Mouse (Mus musculus) gastrocnemius, postnatal 10 days (tissue): ENCODE data around the gene Tfeb. TPM values are rescaled to one million over a fixed set of nuclear protein-coding genes. Genes with fewer than 3 reads are reported as not detected.
A peak's percentile ranks its signal among the peaks of the same experiment; 100 is the strongest.

Source experiments
- DNase-seq: peaks from one replicate; pipeline ENCODE4 v3.0.0; 2021; ENCODE audit warnings: mixed read lengths
- long read RNA-seq, 2 experiments: library from polyadenylated mRNA; stranded (forward); transcript quantifications; one replicate each; pipeline ENCODE4 v2.0.0; 2021
- total RNA-seq, 2 experiments: library from RNA; stranded (reverse); gene quantifications; 2 replicates each; pipeline ENCODE4 v1.2.3; 2021

Tfeb gene
- 10 to 100 TPM; 67.9 to 70.7 TPM for total RNA-seq
- long read RNA-seq, experiment 1, transcript Tfeb-201 (8 exons, 2,296 nt): minor isoform, 6 of 115 reads
- long read RNA-seq, experiment 1, transcript Tfeb-202 (9 exons, 2,342 nt): major isoform, 71 of 115 reads
- long read RNA-seq, experiment 1, partial matches to known transcripts: 12 of 115 reads
- long read RNA-seq, experiment 1, other reads (novel, unspliced or antisense): 26 of 115 reads
- long read RNA-seq, experiment 2, transcript Tfeb-202 (9 exons, 2,342 nt): major isoform, 58 of 89 reads
- long read RNA-seq, experiment 2, transcript Tfeb-201 (8 exons, 2,296 nt): minor isoform, 8 of 89 reads
- long read RNA-seq, experiment 2, partial matches to known transcripts: 11 of 89 reads
- long read RNA-seq, experiment 2, other reads (novel, unspliced or antisense): 9 of 89 reads

GRCm38 (mm10) chr17:47736856-47737255 lies at the start of gene Tfeb:
Gene Tfeb, plus strand, starts transcription at chr17:47737030.
- DNase-seq: peak; percentile 100

DNA sequence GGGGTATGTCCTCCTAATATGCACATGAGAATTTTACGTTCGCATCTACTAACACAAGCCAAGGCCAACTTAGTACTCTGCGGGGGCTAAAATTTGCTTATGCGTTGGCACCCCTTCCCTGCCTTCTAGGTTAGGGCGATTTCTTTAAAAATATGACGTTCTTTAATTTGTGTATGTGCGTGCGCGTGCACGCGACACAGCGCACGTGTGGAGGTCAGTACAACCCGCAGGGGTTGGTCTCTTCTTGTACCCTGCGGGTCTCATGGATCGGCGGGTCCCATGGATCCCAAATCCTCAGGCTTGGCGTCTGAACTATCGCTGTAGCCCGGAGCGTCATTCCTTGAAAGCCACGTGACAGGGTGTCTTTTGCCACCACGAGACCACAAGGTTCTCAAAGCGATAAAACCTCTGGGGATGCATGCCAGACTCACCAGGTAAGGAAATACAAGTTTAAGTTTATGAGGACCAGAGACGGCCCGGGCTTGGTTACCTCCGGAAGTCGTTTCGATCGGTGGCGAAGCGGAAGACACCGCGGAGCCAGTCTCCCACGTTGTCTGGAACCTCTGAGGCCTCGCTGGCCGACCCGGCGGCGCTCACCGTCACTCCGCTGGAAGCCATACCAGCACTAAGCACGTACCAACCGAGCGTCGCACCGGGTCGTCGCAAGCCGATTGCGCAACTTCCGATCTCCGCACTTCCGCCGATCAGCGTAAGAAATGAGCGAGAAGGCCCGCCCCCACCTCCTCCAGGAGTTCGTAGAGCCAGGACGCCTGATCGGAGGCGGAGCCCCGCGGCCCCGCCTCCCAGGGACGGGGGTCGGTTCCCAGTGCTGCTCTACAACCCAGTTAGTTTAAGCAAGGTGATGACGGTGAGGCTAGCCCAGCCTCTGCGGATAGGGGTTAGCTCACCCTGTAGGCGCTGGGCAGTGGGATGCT lies 49.2 kb upstream of the Tfeb start:
- DNase-seq: peak; percentile 93

GRCm38 (mm10) chr17:47688344-47688607 lies 48.6 kb upstream of the Tfeb start, which contains the start of gene Tomm6:
Gene Tomm6, minus strand, starts transcription at chr17:47688386.
- DNase-seq: no peak

GRCm38 (mm10) chr17:47688608-47689575 lies 47.9 kb upstream of the Tfeb start, which contains the start of gene Frs3:
Gene Frs3, plus strand, starts transcription at chr17:47689030.
- peak; percentile 72 for DNase-seq

DNA sequence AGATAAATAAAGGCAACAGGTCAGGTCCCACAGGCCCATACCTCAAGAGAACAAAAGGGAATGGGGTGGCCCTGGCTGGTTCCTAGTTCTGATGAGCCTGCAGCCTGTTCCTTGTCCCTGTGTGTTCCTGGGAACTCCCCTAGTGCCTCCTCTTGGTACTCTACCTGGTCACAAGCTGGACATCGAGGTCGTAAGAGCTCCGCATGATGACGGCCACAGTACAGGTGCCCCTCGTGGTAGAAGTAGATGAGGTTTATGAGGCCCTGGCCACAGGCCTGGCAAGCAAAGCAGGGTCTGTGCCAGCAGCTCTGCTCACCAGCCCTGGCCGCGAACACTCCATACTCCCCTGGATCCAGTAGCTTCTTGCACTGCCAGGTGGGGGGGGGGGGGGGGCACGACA lies 46.9 kb upstream of the Tfeb start:
- no peak for DNase-seq

DNA sequence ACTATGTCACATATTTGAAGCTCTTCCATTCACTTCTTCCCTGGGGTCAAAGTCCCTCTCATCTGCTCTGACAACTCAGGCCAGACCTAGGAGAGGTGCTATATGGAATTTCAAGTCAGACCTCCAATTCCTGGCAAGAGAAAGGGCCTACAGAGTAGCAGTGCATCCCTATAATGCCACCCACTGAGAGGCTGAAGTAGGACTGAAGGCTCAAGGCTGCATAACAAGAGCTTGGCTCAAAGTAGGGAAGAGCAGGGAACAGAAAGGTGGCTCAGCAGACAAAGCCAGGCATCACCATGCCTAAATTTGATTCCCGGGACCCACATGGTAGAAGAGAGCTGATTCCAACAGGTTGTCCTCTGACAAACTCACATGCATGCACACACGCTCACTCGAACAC lies 45.2 kb upstream of the Tfeb start:
- DNase-seq: no peak

- DNase-seq: no peak
Observed at GRCm38 (mm10) chr17:47693671-47694441, 43.0 kb upstream of the Tfeb start.

- DNase-seq: no peak
Observed at GRCm38 (mm10) chr17:47694442-47694502, 42.6 kb upstream of the Tfeb start, which contains the start of gene Gm21981. Gene Gm21981, minus strand, starts transcription at chr17:47694455.

- peak; percentile 99 for DNase-seq
Observed at GRCm38 (mm10) chr17:47694503-47695336, 42.1 kb upstream of the Tfeb start, which contains the start of gene Prickle4. Gene Prickle4, minus strand, starts transcription at chr17:47694736.

DNA sequence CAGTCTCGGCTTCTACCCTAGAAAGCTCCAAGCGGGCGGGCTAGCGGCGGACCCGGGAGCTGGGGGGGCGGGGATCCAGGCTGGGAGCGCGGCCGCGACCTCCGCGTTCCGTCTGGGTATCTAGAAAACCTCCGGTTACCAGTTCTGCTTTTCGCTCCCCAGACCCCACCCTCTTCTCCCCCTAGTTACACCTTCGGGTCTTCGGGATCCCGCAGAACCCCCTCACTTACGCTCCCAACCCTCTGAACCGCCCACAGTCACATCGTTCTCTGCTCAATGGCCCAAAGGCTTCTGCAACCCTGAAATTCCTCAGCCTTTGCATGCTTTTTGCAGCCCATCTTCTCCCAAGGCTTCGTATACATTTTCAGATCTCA lies 41.5 kb upstream of the Tfeb start:
- no peak for DNase-seq

GRCm38 (mm10) chr17:47698156-47698555 lies 38.7 kb upstream of the Tfeb start:
- DNase-seq: no peak

GRCm38 (mm10) chr17:47699055-47699454 lies 37.8 kb upstream of the Tfeb start:
- DNase-seq: no peak

- no peak for DNase-seq
Observed at GRCm38 (mm10) chr17:47701793-47702192, 35.0 kb upstream of the Tfeb start.

DNA sequence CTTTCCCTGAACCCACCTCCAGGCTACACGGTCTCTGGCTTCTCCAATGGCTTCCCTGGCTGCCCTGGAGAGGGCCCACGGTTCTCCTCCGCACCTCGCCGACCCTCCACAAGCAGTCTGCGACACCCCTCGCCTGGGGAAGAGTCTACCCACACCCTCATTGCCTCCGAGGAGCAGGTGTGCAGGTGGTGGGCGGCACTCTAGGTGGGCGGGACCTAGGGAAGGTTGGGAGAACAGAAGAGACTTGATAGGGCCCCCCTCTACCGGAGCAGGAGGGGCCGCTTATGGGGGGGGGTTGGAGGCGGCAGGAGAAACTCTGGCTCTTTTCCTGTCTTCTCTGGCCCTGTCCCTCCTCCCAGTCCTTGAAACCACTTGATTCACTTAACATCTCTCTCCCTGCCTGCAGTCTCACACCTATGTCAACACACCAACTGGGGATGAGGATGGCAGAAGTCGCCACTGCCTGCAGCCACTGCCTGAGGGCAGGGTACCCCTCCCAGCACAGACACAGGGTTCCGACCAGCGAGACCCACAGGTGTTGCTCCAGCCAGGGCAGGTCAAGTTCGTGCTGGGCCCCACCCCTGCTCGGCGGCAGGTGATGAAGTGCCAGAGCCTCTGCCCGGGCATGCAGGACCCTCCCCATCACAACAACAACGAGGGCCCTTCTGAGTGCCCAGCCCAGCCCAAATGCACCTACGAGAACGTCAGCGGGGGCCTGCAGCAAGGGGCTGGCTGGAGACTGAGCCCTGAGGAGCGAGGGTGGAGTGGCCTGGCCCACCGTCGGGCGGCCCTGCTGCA lies 34.1 kb upstream of the Tfeb start:
- DNase-seq: no peak

- no peak for DNase-seq
Observed at GRCm38 (mm10) chr17:47703556-47703955, 33.3 kb upstream of the Tfeb start.

DNA sequence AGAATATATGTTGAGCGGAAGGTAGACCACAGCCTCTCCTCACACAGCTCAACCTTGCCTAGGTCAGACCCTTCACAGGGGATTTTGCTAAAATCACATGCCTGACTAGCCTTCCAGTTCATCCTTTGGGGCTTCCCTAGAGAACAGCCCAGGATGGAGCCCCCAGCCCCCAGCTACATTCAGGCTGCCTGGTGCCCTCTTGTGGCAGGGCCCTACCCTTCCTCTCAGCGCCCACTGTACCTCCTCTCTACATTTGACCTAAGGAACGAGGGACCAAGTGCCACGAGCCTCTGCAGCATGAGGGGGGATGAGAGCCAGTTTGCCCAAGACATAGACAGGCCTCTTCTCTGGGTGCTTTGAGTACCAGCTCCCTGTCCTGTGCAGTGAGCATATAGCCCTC lies 32.1 kb upstream of the Tfeb start:
- no peak for DNase-seq

GRCm38 (mm10) chr17:47706196-47706595 lies 30.6 kb upstream of the Tfeb start:
- DNase-seq: no peak

DNA sequence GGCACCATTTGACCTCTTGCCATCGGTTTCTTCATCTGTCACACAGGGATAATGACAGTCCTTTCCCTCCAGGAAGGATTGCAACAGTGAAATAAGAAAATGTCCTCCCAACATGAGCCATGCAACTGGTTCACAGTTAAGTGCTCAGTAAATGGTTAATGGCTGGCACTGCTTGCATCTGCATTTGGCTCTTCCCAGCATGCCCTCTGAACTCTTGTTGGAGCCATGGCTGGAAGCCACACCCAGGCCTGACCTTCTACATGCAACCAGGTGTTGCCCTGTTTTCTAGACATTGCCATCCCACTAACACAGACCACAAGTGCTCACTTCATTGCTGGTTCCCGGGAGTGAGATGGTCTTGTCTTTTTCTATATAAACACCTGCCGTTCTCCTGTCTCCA lies 28.9 kb upstream of the Tfeb start:
- no peak for DNase-seq

DNA sequence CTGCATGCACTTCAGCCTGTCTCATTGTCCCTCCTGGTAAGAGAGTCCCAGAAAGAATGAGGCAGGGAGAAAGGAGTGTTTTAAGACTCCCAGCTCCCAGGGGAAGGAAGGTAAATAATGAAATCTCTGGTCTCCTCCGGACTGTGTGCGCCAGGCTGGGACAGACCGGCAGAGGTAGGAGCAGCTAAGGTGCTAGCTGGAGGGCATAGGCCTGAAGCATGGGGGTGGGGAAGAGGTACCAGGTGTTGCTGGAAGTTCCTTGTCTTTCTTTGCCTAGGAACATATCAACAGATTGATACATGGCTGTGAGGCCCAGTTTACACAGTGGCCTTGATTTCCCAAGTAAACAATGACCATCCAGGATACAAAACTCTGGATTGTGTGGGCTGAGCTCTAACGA lies 27.9 kb upstream of the Tfeb start:
- DNase-seq: no peak

GRCm38 (mm10) chr17:47710036-47710435 lies 26.8 kb upstream of the Tfeb start:
- DNase-seq: no peak
